Mouse (Mus musculus) forebrain, embryonic 11.5 days (tissue): ENCODE measurements around the gene Rpl18. TPM values are rescaled to one million over a fixed set of nuclear protein-coding genes. Genes with fewer than 3 reads are reported as not detected.
A peak's percentile ranks its signal among the peaks of the same experiment; 100 is the strongest.

Source experiments
- ATAC-seq: fragments of 200-750 bp; cut with Nextera tagmentation; replicated peaks from 2 replicates; pipeline ENCODE4 v1.8.0; 2017; ENCODE audit warnings: moderate TSS enrichment; ENCODE audit not compliant: low FRiP score
- DNase-seq: peaks from one replicate; pipeline ENCODE4 v3.0.0-alpha.2; 2017; ENCODE audit warnings: low spot score
- H3K27ac ChIP-seq: fragments of 300-500 bp; sonication (generic); 2 replicates; pipeline ENCODE4 v1.5.1; 2014; ENCODE audit warnings: low read depth, low read length
- H3K27me3 ChIP-seq: fragments of 300-500 bp; sonication (generic); 2 replicates; pipeline ENCODE4 v1.6.1; 2014; ENCODE audit warnings: mild to moderate bottlenecking, low read length, mixed read lengths; ENCODE audit not compliant: control insufficient read depth, insufficient read depth
- H3K36me3 ChIP-seq: fragments of 300-500 bp; sonication (generic); 2 replicates; pipeline ENCODE4 v1.6.1; 2014; ENCODE audit warnings: mild to moderate bottlenecking, low read length, moderate library complexity, mixed read lengths; ENCODE audit not compliant: control insufficient read depth, insufficient read depth
- H3K4me1 ChIP-seq: fragments of 300-500 bp; sonication (generic); replicated peaks from 2 replicates; pipeline ENCODE4 v1.6.1; 2014; ENCODE audit warnings: low read length, mixed read lengths; ENCODE audit not compliant: control insufficient read depth, insufficient read depth
- H3K4me2 ChIP-seq: fragments of 300-500 bp; sonication (generic); 2 replicates; pipeline ENCODE4 v1.6.1; 2014; ENCODE audit warnings: low read depth, mild to moderate bottlenecking, low read length, moderate library complexity, mixed read lengths; ENCODE audit not compliant: severe bottlenecking
- H3K4me3 ChIP-seq: fragments of 300-500 bp; sonication (generic); 2 replicates; pipeline ENCODE4 v1.5.1; 2014; ENCODE audit warnings: low read depth, low read length
- H3K9ac ChIP-seq: fragments of 300-500 bp; sonication (generic); 2 replicates; pipeline ENCODE4 v1.6.1; 2014; ENCODE audit warnings: low read length
- H3K9me3 ChIP-seq: fragments of 300-500 bp; sonication (generic); 2 replicates; pipeline ENCODE4 v1.6.1; 2016; ENCODE audit warnings: low read length, mixed read lengths; ENCODE audit not compliant: control insufficient read depth
- WGBS: fragments of 180-500 bp; shearing (Covaris S2); extraction: QIAGEN DNeasy Blood & Tissue Kit; methylation state at CpG from one replicate; pipeline ENCODE4 v1.1.7; 2014; 5-methylcytosine and 5-hydroxymethylcytosine counted together
- polyA plus RNA-seq: library from polyadenylated mRNA; unstranded; fragments of >200 nt; fragmentation: Nextera tagmentation; extraction: Ambion mirVana; gene quantifications from 2 replicates; pipeline ENCODE4 v1.2.1, GENCODE M21; 2014

Gene Rpl18
- polyA plus RNA-seq, 1 experiment from 2014 or later, result 936 TPM

- WGBS, result 34% methylated on average over 2 of the region's 2 CpGs
- peak; percentile 68 for DNase-seq
Observed at GRCm38 (mm10) chr7:45744387-45744786, 29.1 kb downstream of the Rpl18 start.

DNA sequence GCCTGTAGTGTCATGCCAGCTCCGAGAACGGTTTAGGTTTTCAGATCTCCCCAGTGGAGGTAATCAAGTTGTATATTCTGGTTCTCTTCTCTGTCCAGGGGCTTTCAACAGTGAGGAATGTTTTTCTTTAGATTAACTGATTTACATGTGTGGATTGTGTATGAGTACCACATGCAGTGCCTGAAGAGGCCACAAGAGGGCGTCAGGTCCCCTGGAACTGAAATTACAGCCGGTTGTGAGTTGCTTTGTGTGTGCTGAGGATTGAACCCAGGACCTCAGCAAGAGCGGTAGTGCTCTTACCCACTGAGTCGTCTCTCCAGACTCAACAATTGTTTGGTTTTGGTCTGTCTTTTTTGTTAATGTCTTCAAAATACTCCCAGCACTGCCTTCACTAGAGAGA is 31.3 kb downstream of the Rpl18 start:
- H3K4me2 ChIP-seq, result no peak overlapping the region
- no peak overlapping the region for H3K4me3 ChIP-seq
- H3K36me3 ChIP-seq, result no peaks in the 10 kb centered on the region
- WGBS, result 64% methylated on average over 6 of the region's 6 CpGs
- no peak overlapping the region for H3K9ac ChIP-seq
- H3K4me1 ChIP-seq, result no peaks in the 10 kb centered on the region
- H3K9me3 ChIP-seq, result no peaks in the 10 kb centered on the region
- H3K27me3 ChIP-seq, result no peaks in the 10 kb centered on the region
- no peak for DNase-seq
- ATAC-seq, result no peak
- no peak overlapping the region for H3K27ac ChIP-seq

More at GRCm38 (mm10) chr7:45744387-45744786, 29.1 kb downstream of the Rpl18 start:
- Histone ChIP-seq H3K27me3 (no peaks in the 10 kb centered on the region), H3K36me3 (no peaks in the 10 kb centered on the region), H3K4me1 (no peaks in the 10 kb centered on the region), H3K4me2 (no peak overlapping the region), H3K9me3 (no peaks in the 10 kb centered on the region), H3K4me3 (no peak overlapping the region), H3K27ac (no peak overlapping the region), H3K9ac (no peak overlapping the region)
- no peak for ATAC-seq

DNA sequence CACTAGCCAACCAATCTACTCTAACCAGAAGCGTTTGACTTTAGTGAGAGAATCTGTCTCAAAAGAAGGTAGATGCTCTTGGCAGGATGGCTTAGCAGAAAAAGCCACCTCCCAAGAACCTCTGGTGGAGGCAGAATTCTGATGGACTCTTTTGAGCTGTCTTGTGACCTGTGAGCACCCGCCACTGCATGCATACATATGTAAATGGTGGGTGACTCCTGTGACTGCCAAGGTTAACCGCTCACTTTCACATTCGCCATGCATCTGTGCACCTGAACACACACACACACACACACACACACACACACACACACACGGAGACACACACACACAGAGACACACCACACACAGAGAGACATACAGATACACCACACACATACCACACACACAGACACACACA is 32.2 kb downstream of the Rpl18 start:
- DNase-seq (no peak), ATAC-seq (no peak)
- Histone ChIP-seq H3K27me3 (no peaks in the 10 kb centered on the region), H3K9ac (no peak overlapping the region), H3K4me3 (no peak overlapping the region), H3K4me2 (no peak overlapping the region), H3K4me1 (no peaks in the 10 kb centered on the region), H3K27ac (no peak overlapping the region), H3K36me3 (no peaks in the 10 kb centered on the region), H3K9me3 (no peaks in the 10 kb centered on the region)
- WGBS, result 78% methylated on average over 5 of the region's 5 CpGs

DNA sequence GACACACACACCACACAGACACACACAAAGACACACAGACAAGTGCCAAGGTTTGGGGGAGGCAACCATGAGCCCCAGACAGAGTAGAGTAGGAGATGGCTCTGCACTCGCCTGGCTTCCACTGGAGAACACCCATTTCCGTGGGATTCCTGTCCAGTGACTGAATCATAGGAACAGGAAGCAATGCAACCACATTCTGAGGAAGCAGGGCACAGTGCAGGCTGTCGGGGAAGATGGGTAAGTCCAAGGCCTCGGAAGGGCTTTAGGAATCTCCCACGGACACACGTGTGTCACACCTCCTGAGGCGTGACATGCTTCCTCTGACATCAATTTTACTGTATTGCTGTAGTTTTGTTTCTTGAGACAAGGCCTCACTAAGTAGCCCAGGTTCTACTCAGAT is 32.9 kb downstream of the Rpl18 start:
- 77% methylated on average over 7 of the region's 7 CpGs for WGBS
- ATAC-seq (no peak), DNase-seq (no peak)
- no peak overlapping the region for H3K4me3 ChIP-seq
- H3K9ac ChIP-seq, result no peak overlapping the region
- H3K36me3 ChIP-seq, result no peaks in the 10 kb centered on the region
- H3K27me3 ChIP-seq, result no peaks in the 10 kb centered on the region
- no peaks in the 10 kb centered on the region for H3K9me3 ChIP-seq
- H3K4me1 ChIP-seq, result no peaks in the 10 kb centered on the region
- no peak overlapping the region for H3K27ac ChIP-seq
- no peak overlapping the region for H3K4me2 ChIP-seq

DNA sequence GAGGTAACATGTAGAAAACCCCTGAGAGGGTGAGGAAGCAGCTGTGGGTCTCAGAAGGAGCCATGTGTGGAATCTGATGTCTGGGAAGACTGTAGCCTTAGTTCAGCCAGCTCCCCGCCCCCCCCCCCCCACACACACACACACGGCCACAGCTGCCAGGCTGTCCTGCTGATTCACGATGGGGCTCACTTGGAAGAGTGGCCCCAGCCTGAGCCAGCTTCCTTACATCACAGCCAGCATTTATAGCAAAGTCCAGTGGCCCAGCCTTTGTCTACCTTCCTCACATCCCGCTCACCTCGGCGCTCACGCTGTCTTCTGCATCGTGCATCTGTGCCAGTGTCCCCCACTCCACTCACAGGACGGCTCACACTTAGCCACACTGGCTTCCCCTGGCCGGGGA is 34.1 kb downstream of the Rpl18 start:
- WGBS, result 56% methylated on average over 8 of the region's 10 CpGs
- Histone ChIP-seq H3K36me3 (no peaks in the 10 kb centered on the region), H3K9me3 (no peaks in the 10 kb centered on the region), H3K4me1 (no peaks in the 10 kb centered on the region), H3K9ac (no peak overlapping the region; the same call in 1 of the 2 replicates), H3K27ac (no peak overlapping the region), H3K4me3 (no peak overlapping the region), H3K4me2 (no peak overlapping the region), H3K27me3 (no peaks in the 10 kb centered on the region)
- DNase-seq, result no peak
- no peak for ATAC-seq

DNA sequence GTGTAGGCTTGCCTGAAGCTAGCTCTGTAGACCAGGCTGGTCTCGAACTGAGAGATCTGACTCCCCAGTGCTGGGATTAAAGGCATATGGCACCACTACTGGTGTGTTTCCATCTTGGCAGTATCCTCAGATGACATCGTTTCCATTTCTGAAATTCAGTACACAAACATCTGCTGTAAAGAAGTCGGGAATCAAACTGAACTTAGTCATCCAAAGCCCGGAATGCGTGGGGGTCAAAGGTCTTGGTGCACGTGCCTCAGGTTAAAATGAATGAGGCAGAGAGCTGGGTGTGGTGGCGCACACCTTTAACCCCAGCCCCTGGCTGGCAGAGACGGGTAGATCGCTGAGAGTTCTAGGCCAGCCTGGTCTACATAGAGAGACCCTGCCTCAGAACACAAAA is 34.9 kb downstream of the Rpl18 start:
- H3K4me1 ChIP-seq, result no peaks in the 10 kb centered on the region
- no peaks in the 10 kb centered on the region for H3K9me3 ChIP-seq
- H3K27ac ChIP-seq, result no peak overlapping the region
- no peaks in the 10 kb centered on the region for H3K27me3 ChIP-seq
- 81% methylated on average over 9 of the region's 9 CpGs for WGBS
- H3K9ac ChIP-seq, result no peak overlapping the region
- no peaks in the 10 kb centered on the region for H3K36me3 ChIP-seq
- H3K4me2 ChIP-seq, result no peak overlapping the region
- ATAC-seq (no peak), DNase-seq (no peak)
- no peak overlapping the region for H3K4me3 ChIP-seq

GRCm38 (mm10) chr7:45755703-45756102 is 40.4 kb downstream of the Rpl18 start:
- no peak for DNase-seq
- H3K27ac ChIP-seq, result no peak overlapping the region
- H3K9ac ChIP-seq, result no peak overlapping the region
- H3K4me3 ChIP-seq, result no peak overlapping the region
- ATAC-seq, result no peak
- peaks cover 9% of the 10 kb centered on the region for H3K27me3 ChIP-seq
- WGBS, result 62% methylated on average over 6 of the region's 6 CpGs
- no peak overlapping the region for H3K4me2 ChIP-seq
- H3K9me3 ChIP-seq, result no peaks in the 10 kb centered on the region
- H3K36me3 ChIP-seq, result no peaks in the 10 kb centered on the region
- 0 out of 2 replicates have a peak, but pooled peaks cover 3% of the 10 kb centered on the region for H3K4me1 ChIP-seq

- Histone ChIP-seq H3K9ac (peak overlapping the region; percentile 23; the same call in 1 of the 2 replicates), H3K4me1 (0 out of 2 replicates have a peak, but pooled peaks cover 3% of the 10 kb centered on the region), H3K9me3 (no peaks in the 10 kb centered on the region), H3K27me3 (peaks cover 9% of the 10 kb centered on the region), H3K27ac (no peak overlapping the region), H3K36me3 (no peaks in the 10 kb centered on the region), H3K4me2 (peak overlapping the region; percentile 32; the same call in 1 of the 2 replicates), H3K4me3 (peak overlapping the region; percentile 2; the same call in 1 of the 2 replicates)
- 13% methylated on average over 25 of the region's 27 CpGs for WGBS
- ATAC-seq (no peak), DNase-seq (peak; percentile 55)
Observed at GRCm38 (mm10) chr7:45759400-45759799, 44.1 kb downstream of the Rpl18 start.

- 71% methylated on average over 5 of the region's 5 CpGs for WGBS
- ATAC-seq (no peak), DNase-seq (no peak)
- H3K4me3 ChIP-seq, result no peak overlapping the region
- 0 out of 2 replicates have a peak, but pooled peaks cover 3% of the 10 kb centered on the region for H3K4me1 ChIP-seq
- no peak overlapping the region for H3K9ac ChIP-seq
- H3K36me3 ChIP-seq, result no peaks in the 10 kb centered on the region
- H3K27me3 ChIP-seq, result peaks cover 9% of the 10 kb centered on the region
- no peak overlapping the region for H3K4me2 ChIP-seq
- no peak overlapping the region for H3K27ac ChIP-seq
- H3K9me3 ChIP-seq, result no peaks in the 10 kb centered on the region
Observed at GRCm38 (mm10) chr7:45760151-45760550, 44.9 kb downstream of the Rpl18 start.
